Mouse (Mus musculus) adrenal gland, adult (tissue): ENCODE measurements at regions not wholly inside any gene's neighbourhood (a gene's known extent, or its start where the extent isn't known, plus 50 kb on each side); places are given as distances from the start of the nearest gene placed in this dataset.

Experiments used
- DNase-seq, 2 experiments: peaks; one replicate each; pipeline ENCODE4 v3.0.0; 2022 to 2023; ENCODE audit warnings: low spot score in 1 of 2; ENCODE audit not compliant: inconsistent age in 2 of 2

- no peak for DNase-seq
Observed at GRCm38 (mm10) chr7:73640194-73640593, 98.6 kb upstream of the Chd2 start.

GRCm38 (mm10) chr7:73637810-73638125 lies 96.1 kb upstream of the Chd2 start:
- no peak for DNase-seq

DNA sequence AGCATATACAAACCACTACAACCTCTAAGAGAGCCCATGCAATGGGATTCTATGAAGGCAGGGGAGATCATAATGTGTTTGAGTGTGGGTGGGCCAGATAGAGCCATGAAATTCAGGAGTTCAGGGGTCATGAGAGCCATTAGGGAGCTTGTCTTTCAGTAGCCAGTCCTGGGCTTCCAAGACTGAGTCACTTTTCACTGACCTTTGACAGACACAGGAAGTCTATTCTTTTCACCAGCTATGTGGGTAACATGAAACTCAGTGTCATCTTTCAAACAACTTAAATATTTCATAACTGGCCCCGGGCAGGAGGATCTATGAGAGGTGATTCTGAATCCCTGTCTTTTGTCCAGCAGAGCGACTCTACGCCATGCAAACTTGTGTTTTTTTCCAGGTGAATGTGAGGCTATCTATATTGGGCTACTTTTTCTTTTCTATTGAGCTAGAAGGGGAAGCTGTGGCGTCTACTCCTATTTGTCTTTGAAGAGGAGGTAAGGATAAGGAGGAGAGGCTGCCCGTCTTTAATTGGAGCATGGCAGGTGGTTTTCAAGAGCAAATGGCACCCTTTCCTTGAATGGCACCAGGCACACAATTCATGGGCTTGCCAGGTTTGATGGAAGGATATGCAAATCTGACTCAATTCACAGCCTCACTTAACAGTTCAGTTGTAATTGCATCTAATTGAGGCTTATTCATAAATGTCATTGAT lies 95.6 kb upstream of the Chd2 start:
- DNase-seq: no peak

- DNase-seq: no peak
Observed at GRCm38 (mm10) chr7:73635422-73635821, 93.8 kb upstream of the Chd2 start.

GRCm38 (mm10) chr7:73630790-73631189 lies 89.2 kb upstream of the Chd2 start:
- no peak for DNase-seq

- no peak for DNase-seq
Observed at GRCm38 (mm10) chr7:73629182-73629581, 87.6 kb upstream of the Chd2 start.

- peak; percentile 68 to 93 for DNase-seq
Observed at GRCm38 (mm10) chr7:73628071-73628470, 86.4 kb upstream of the Chd2 start.

DNA sequence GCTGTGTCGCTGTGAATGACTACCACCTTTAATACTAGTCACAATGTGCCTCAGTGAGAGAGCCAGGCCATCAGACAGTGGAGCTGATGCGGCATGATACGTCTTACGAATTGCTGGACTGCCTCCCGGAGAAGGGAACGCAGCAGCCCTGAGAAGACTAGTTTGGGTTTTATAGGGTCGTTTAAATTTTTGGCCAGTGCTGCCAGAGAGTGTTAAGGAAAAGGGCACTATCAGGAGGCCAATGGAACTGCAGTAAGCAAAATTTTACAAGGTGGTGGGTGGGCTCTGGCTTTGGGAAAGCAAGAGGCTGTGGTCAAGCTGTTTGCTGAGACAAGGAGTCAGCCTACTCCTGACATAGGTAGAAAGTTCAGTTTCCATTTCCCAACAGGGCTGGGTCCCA lies 84.7 kb upstream of the Chd2 start:
- DNase-seq: no peak

DNA sequence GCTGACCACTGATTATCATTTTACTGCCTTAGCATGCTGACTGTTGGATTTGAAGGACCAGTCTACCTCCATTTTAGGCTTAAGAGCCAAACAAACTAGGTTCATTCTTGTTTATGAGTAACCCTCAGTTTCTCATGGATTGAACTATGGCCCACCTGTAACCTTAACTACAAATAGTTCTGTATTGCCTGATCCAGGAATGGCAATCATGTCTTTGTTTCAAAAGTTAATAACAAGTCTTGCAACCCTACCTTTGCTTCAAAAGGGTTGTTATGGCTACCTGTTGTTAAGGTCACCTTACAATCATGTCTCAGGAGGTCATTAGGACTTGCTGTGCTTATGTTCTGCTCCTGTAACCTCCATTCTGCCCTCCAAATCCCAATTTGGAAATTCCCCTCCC lies 84.0 kb upstream of the Chd2 start:
- DNase-seq: no peak

DNA sequence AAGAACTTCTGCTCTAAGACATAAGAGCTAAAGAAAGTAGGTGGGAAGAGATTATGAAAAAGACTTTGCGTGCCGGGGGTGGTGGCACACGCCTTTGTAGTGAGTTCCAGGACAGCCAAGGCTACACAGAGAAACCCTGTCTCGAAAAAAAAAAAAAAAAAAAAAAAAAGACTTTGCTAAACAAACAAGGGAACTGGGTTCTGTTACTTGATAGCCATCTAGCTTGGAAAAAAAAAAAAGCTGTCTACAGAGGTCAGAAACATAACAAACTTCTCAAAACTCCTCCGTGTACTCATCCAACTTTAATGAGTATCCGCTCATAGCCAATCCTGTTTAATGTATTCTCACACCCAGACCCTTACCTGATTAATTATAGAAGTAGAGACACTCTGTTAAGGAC lies 83.4 kb upstream of the Chd2 start:
- no peak for DNase-seq

GRCm38 (mm10) chr7:73624093-73624600 lies 82.5 kb upstream of the Chd2 start:
- DNase-seq: no peak

GRCm38 (mm10) chr7:73622468-73622867 lies 80.8 kb upstream of the Chd2 start:
- DNase-seq: no peak

- no peak for DNase-seq
Observed at GRCm38 (mm10) chr7:73620341-73620740, 78.7 kb upstream of the Chd2 start.

- DNase-seq: no peak
Observed at GRCm38 (mm10) chr7:73618758-73619416, 77.3 kb upstream of the Chd2 start.

DNA sequence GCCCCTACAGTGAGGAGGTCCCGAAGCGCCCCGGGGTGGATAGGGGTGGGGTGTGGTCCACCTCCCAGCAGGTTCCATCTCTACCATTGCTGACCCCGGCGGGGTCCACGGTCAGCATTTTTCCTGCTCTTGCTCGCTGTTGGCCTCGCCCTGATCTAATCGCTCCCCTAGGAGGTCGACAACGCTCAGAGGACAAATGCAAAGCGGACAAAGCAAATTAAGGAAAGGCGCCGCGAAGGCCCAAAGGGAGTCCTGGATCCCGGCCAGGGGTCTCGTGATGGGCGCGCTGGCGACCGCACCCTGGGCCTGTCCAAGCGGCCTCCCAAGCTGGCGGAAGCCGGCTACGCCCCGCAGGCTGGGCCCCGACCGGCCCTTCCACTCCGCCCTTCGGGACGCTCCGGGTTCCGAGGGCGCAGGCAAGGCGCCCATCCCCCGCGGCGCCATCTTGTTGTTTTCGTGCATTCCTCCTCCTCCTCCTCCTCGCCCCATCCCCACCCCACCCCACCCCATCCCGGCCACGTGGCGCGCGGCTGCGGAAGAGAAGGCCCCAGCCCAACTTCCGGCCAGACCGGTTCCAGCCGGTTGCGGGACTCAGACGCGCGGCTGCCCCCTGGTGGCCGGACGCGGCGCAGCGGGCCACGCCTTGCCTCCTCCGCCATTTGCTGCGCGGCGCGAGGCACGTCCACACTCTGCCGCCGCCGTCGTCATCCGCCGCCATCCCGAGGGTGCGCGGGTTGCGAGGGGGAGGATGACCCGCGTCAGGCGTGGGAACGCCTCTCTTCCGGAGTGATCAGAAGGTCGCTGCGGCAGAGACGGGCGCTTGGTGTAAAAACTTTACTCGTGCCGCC lies 76.5 kb upstream of the Chd2 start:
- peak; percentile 99 to 100 for DNase-seq

DNA sequence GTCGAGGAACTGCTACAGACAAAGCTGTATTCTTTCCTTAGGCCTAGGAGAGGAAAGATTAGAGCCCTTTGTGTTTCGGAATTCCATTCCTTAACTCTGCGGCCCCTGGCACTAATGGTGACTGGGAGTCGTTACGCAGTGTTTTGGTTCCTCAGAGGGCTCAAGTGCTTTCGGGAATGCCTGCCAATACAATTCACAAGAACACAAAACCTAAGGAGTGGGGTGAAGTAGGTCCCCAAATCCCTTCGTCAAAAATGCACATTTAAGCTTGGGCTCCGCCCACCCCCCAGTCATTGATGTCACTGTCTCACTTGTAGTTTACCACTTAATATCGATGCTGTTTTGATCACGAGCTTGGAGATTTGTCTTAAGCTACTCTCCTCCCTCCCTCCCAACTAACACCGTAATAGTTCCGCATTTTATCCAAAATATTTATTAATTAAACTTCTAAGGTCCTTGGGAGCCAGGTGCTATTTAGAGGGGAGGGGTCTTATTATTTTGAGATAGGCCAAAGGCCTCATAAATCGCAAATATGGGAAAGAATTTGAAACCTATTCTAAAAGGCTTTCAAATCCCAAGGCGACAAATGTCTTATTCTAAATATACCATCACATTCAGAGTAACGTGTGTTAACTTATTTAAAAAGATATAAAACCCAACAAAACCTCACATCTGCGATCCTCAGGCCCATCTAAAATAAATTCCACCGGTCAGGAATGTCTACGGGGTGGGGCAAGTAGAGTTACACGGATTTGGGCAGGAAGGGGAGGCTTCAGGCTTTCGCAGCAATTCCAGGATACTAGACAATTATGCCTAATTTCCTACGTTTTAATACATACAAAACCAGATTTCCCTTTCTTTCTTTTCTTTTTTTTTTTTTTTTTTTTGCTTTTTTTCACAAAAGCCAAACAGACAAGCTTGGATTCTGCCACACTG lies 75.6 kb upstream of the Chd2 start:
- peak; percentile 63 to 91 for DNase-seq

GRCm38 (mm10) chr7:73616015-73616414 lies 74.4 kb upstream of the Chd2 start:
- DNase-seq: peak in 1 of 2 experiments; percentile 70

DNA sequence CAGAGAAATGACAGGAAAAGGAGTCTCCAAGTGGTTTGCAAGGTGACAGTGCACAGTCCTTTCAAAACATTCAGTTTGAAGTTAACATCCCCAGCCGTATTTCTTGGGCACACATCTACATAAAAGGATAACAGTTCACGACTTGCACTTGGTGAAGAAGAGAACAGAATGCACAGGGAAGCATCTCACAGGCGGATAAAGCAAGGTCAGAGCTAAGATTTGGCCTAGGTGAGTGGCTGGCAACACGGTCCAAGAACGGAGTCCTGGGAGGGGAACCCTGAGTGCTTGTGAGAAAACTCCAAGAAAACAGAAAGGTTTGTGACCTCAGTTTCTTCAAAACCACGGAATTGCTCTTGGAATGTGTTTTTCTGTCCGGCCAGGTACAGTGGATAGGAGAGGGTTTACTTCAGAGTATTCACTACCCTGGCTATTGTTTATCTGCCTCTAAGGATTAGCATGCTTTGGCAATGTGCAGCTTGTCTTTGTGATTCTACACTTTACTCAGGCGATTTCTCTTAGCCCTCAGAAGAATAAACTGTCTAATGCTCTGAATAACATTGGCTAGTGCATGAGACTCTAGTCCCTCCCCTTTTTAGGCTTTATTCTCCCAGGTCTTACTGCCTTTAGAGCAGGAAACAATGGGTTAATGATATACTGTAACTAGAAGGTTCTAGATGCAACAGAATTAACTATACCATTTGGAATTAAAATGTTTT lies 73.4 kb upstream of the Chd2 start:
- peak in 1 of 2 experiments; percentile 53 for DNase-seq

DNA sequence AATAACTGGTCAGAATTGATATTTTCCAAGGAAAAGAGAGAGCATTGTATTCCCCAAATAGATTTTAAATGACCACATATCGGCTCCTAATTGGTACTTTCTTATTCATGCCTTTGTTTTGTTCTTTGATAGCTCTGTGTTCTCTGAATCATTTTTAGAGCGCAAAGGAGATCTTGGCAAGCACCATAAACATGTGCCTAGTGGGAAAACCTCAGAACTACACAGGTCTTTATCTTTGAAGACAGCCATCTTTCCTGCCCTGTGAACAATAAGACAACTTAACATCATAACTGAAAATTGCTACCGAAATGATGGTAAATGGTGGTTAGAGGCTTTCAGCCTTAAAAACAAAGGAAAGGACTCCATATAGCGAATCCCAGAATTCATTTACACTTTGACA lies 72.7 kb upstream of the Chd2 start:
- DNase-seq: no peak

DNA sequence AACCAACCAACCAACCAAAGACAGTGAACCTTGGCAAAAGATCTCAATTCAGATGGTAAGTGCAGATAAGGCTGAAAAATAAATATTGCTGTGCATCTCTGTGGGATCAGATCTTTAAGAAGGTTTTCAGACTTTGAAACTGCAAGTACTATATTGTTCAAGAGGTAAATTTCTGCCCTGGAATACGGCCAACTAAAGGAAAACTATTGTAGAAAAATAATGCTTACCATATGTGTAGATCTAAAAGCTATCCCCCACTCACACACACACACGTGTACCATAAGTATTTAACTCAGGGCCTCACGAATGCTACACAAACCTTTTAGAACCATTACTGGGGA lies 71.1 kb upstream of the Chd2 start:
- no peak for DNase-seq
